Mouse (Mus musculus): ENCODE results near the gene Etv6.

GRCm38 (mm10) chr6:134164356-134164755 lies 128.9 kb downstream of the Etv6 start:
- no peak for TF ChIP-seq POLR2A (IDR thresholded peaks at IDR 0.05; ENCODE audit: borderline replicate concordance, low read depth, low read length)
- no peak for TF ChIP-seq CTCF (IDR thresholded peaks at IDR 0.05; ENCODE audit: low read depth, low read length)
